Mouse (Mus musculus): ENCODE data around the gene Lgals3bp. TPM values are rescaled to one million over a fixed set of nuclear protein-coding genes. Genes with fewer than 3 reads are reported as not detected.
A peak's percentile ranks its signal among the peaks of the same experiment; 100 is the strongest.

The Lgals3bp gene
- polyA plus RNA-seq, 1 experiment from 2014 or later, result 2.3 TPM

- WGBS, result 82% methylated on average over 18 of the region's 18 CpGs
- H3K27me3 ChIP-seq, result no peaks in the 10 kb centered on the region
- H3K27ac ChIP-seq, result no peak overlapping the region
- H3K9ac ChIP-seq, result no peak overlapping the region
- no peak overlapping the region for H3K4me3 ChIP-seq
- no peak overlapping the region for H3K4me2 ChIP-seq (replicated peaks)
- 0 out of 2 replicates have a peak, but pooled peaks cover 4% of the 10 kb centered on the region for H3K4me1 ChIP-seq
- H3K36me3 ChIP-seq, result peaks cover 58% of the 10 kb centered on the region
- H3K9me3 ChIP-seq (replicated peaks), result no peaks in the 10 kb centered on the region
- no peak for ATAC-seq (ENCODE audit: low FRiP score)
These were observed 6.3 kb upstream of the Lgals3bp start for GRCm38 (mm10) chr11:118408051-118408740.

GRCm38 (mm10) chr11:118407318-118407910 lies 5.5 kb upstream of the Lgals3bp start:
- 86% methylated on average over 23 of the region's 23 CpGs for WGBS
- no peak overlapping the region for H3K4me2 ChIP-seq (replicated peaks)

GRCm38 (mm10) chr11:118406521-118406920 lies 4.6 kb upstream of the Lgals3bp start:
- Histone ChIP-seq H3K9ac (no peak overlapping the region), H3K4me1 (no peaks in the 10 kb centered on the region; the same call in 1 of the 2 replicates), H3K36me3 (peaks cover 54% of the 10 kb centered on the region), H3K27ac (no peak overlapping the region), H3K9me3 (replicated peaks) (no peaks in the 10 kb centered on the region), H3K4me3 (no peak overlapping the region), H3K27me3 (no peaks in the 10 kb centered on the region), H3K4me2 (replicated peaks) (no peak overlapping the region)
- no peak for ATAC-seq (ENCODE audit: low FRiP score)
- 86% methylated on average over 5 of the region's 5 CpGs for WGBS

More at GRCm38 (mm10) chr11:118407318-118407910, 5.5 kb upstream of the Lgals3bp start:
- Histone ChIP-seq H3K27me3 (no peaks in the 10 kb centered on the region), H3K27ac (no peak overlapping the region), H3K9ac (no peak overlapping the region; the same call in 1 of the 2 replicates), H3K4me3 (no peak overlapping the region), H3K9me3 (replicated peaks) (no peaks in the 10 kb centered on the region), H3K36me3 (peaks cover 58% of the 10 kb centered on the region), H3K4me1 (no peaks in the 10 kb centered on the region)
- no peak for ATAC-seq (ENCODE audit: low FRiP score)

GRCm38 (mm10) chr11:118405311-118405710 lies 3.4 kb upstream of the Lgals3bp start:
- Histone ChIP-seq H3K4me1 (no peaks in the 10 kb centered on the region; the same call in 1 of the 2 replicates), H3K4me2 (replicated peaks) (no peak overlapping the region), H3K4me3 (no peak overlapping the region), H3K9me3 (replicated peaks) (no peaks in the 10 kb centered on the region), H3K27ac (no peak overlapping the region), H3K9ac (no peak overlapping the region), H3K36me3 (peaks cover 44% of the 10 kb centered on the region), H3K27me3 (no peaks in the 10 kb centered on the region)
- no peak for ATAC-seq (ENCODE audit: low FRiP score)
- WGBS, result 98% methylated on average over 8 of the region's 8 CpGs

GRCm38 (mm10) chr11:118403951-118404899 lies 2.3 kb upstream of the Lgals3bp start:
- Histone ChIP-seq H3K4me1 (no peaks in the 10 kb centered on the region; the same call in 1 of the 2 replicates), H3K9me3 (replicated peaks) (no peaks in the 10 kb centered on the region), H3K27me3 (no peaks in the 10 kb centered on the region), H3K36me3 (peaks cover 33% of the 10 kb centered on the region), H3K4me2 (replicated peaks) (no peak overlapping the region), H3K27ac (no peak overlapping the region), H3K9ac (no peak overlapping the region), H3K4me3 (no peak overlapping the region)
- no peak for ATAC-seq (ENCODE audit: low FRiP score)
- WGBS, result 78% methylated on average over 6 of the region's 6 CpGs

GRCm38 (mm10) chr11:118403183-118403582 lies 1.3 kb upstream of the Lgals3bp start:
- H3K4me2 ChIP-seq (replicated peaks), result no peak overlapping the region
- no peaks in the 10 kb centered on the region; the same call in 1 of the 2 replicates for H3K4me1 ChIP-seq
- 88% methylated on average over 2 of the region's 2 CpGs for WGBS
- H3K9me3 ChIP-seq (replicated peaks), result no peaks in the 10 kb centered on the region
- H3K36me3 ChIP-seq, result peaks cover 23% of the 10 kb centered on the region
- H3K27ac ChIP-seq, result no peak overlapping the region
- no peaks in the 10 kb centered on the region for H3K27me3 ChIP-seq
- H3K9ac ChIP-seq, result no peak overlapping the region
- ATAC-seq (ENCODE audit: low FRiP score), result no peak
- H3K4me3 ChIP-seq, result no peak overlapping the region

- WGBS, result 93% methylated on average over 4 of the region's 4 CpGs
- H3K27ac ChIP-seq, result peak overlapping the region; percentile 62
These were observed 697 bp downstream of the Lgals3bp start for GRCm38 (mm10) chr11:118401195-118401594.

GRCm38 (mm10) chr11:118400566-118400936 lies 1.3 kb downstream of the Lgals3bp start:
- no peaks in the 10 kb centered on the region for H3K27me3 ChIP-seq
- H3K4me3 ChIP-seq, result no peak overlapping the region
- no peak overlapping the region for H3K27ac ChIP-seq
- H3K36me3 ChIP-seq, result 0 out of 2 replicates have a peak, but pooled peaks cover 2% of the 10 kb centered on the region
- H3K9ac ChIP-seq, result no peak overlapping the region
- no peaks in the 10 kb centered on the region for H3K9me3 ChIP-seq (replicated peaks)
- no peaks in the 10 kb centered on the region; the same call in 1 of the 2 replicates for H3K4me1 ChIP-seq
- no peak overlapping the region for H3K4me2 ChIP-seq (replicated peaks)
- WGBS, result 50% methylated on average over 6 of the region's 6 CpGs
- no peak for ATAC-seq (ENCODE audit: low FRiP score)

More at GRCm38 (mm10) chr11:118401195-118401594, 697 bp downstream of the Lgals3bp start:
- Histone ChIP-seq H3K4me2 (replicated peaks) (no peak overlapping the region), H3K9me3 (replicated peaks) (no peaks in the 10 kb centered on the region), H3K9ac (no peak overlapping the region), H3K27me3 (no peaks in the 10 kb centered on the region), H3K36me3 (peaks cover 3% of the 10 kb centered on the region; the same call in 1 of the 2 replicates), H3K4me1 (no peaks in the 10 kb centered on the region; the same call in 1 of the 2 replicates), H3K4me3 (no peak overlapping the region)
- ATAC-seq (ENCODE audit: low FRiP score), result no peak

GRCm38 (mm10) chr11:118399891-118400565 lies 1.9 kb downstream of the Lgals3bp start:
- no peak overlapping the region for H3K4me2 ChIP-seq (replicated peaks)
- H3K27ac ChIP-seq, result no peak overlapping the region
- no peaks in the 10 kb centered on the region for H3K9me3 ChIP-seq (replicated peaks)
- H3K9ac ChIP-seq, result no peak overlapping the region
- ATAC-seq (ENCODE audit: low FRiP score), result no peak
- no peak overlapping the region for H3K4me3 ChIP-seq
- H3K4me1 ChIP-seq, result no peaks in the 10 kb centered on the region; the same call in 1 of the 2 replicates
- H3K36me3 ChIP-seq, result 0 out of 2 replicates have a peak, but pooled peaks cover 2% of the 10 kb centered on the region
- 69% methylated on average over 5 of the region's 5 CpGs for WGBS
- H3K27me3 ChIP-seq, result no peaks in the 10 kb centered on the region

- Histone ChIP-seq H3K4me3 (no peak overlapping the region), H3K9ac (no peak overlapping the region), H3K27ac (no peak overlapping the region), H3K9me3 (replicated peaks) (no peaks in the 10 kb centered on the region), H3K27me3 (no peaks in the 10 kb centered on the region), H3K4me2 (replicated peaks) (no peak overlapping the region), H3K36me3 (no peaks in the 10 kb centered on the region), H3K4me1 (no peaks in the 10 kb centered on the region; the same call in 1 of the 2 replicates)
- ATAC-seq (ENCODE audit: low FRiP score), result no peak
- 89% methylated on average over 26 of the region's 26 CpGs for WGBS
These were observed 3.9 kb downstream of the Lgals3bp start for GRCm38 (mm10) chr11:118397806-118398530.

GRCm38 (mm10) chr11:118394538-118394937 lies 7.4 kb downstream of the Lgals3bp start:
- Histone ChIP-seq H3K9me3 (replicated peaks) (no peaks in the 10 kb centered on the region), H3K27ac (no peak overlapping the region), H3K4me3 (no peak overlapping the region), H3K4me1 (no peaks in the 10 kb centered on the region), H3K36me3 (no peaks in the 10 kb centered on the region), H3K4me2 (replicated peaks) (no peak overlapping the region), H3K9ac (no peak overlapping the region), H3K27me3 (no peaks in the 10 kb centered on the region)
- 63% methylated on average over 6 of the region's 6 CpGs for WGBS
- ATAC-seq (ENCODE audit: low FRiP score), result no peak
